Mouse (Mus musculus): Measurements from ENCODE around the gene Them5. TPM values are rescaled to one million over a fixed set of nuclear protein-coding genes. Genes with fewer than 3 reads are reported as not detected.

Gene Them5
- polyA plus RNA-seq (2014; fragmentation: Illumina TruSeq; extraction: RNeasy Lipid Tissue Mini Kit (QIAGEN cat#74804); ENCODE audit: low read depth, low replicate concordance), result not detected

GRCm38 (mm10) chr3:94341959-94342422, at the start of gene Them5:
Gene Them5 (plus strand): TSS chr3:94342099.

GRCm38 (mm10) chr3:94309633-94310363, 32.1 kb upstream of the Them5 start, which contains the start of gene Them4:
Gene Them4 (plus strand): TSS chr3:94310089.

GRCm38 (mm10) chr3:94362138-94362537, 20.2 kb downstream of the Them5 start, which contains the start of gene C2cd4d:
Gene C2cd4d (plus strand): TSS chr3:94362438.

GRCm38 (mm10) chr3:94372641-94373040, 30.7 kb downstream of the Them5 start, which contains the start of gene Rorc:
Gene Rorc (plus strand): TSS chr3:94372794.

Other genes starting within 250 kb of the Them5 start
- gene Gm10696, start 163.9 kb upstream of the Them5 start, polyA plus RNA-seq (2014; fragmentation: Illumina TruSeq; extraction: RNeasy Lipid Tissue Mini Kit (QIAGEN cat#74804); ENCODE audit: low read depth, low replicate concordance), result not detected
- not detected for gene Gm5286, start 145.4 kb upstream of the Them5 start, polyA plus RNA-seq (2014; fragmentation: Illumina TruSeq; extraction: RNeasy Lipid Tissue Mini Kit (QIAGEN cat#74804); ENCODE audit: low read depth, low replicate concordance)
- gene Gm4778, start 78.1 kb upstream of the Them5 start, polyA plus RNA-seq (2014; fragmentation: Illumina TruSeq; extraction: RNeasy Lipid Tissue Mini Kit (QIAGEN cat#74804); ENCODE audit: low read depth, low replicate concordance), result not detected
- gene Them4, start 32.0 kb upstream of the Them5 start, polyA plus RNA-seq (2014; fragmentation: Illumina TruSeq; extraction: RNeasy Lipid Tissue Mini Kit (QIAGEN cat#74804); ENCODE audit: low read depth, low replicate concordance), result 36.2 TPM
- gene C2cd4d, start 20.3 kb downstream of the Them5 start, polyA plus RNA-seq (2014; fragmentation: Illumina TruSeq; extraction: RNeasy Lipid Tissue Mini Kit (QIAGEN cat#74804); ENCODE audit: low read depth, low replicate concordance), result not detected
- gene Rorc, start 30.7 kb downstream of the Them5 start, polyA plus RNA-seq (2014; fragmentation: Illumina TruSeq; extraction: RNeasy Lipid Tissue Mini Kit (QIAGEN cat#74804); ENCODE audit: low read depth, low replicate concordance), result 25.4 TPM
- 0.19 TPM for gene Lingo4, start 56.4 kb downstream of the Them5 start, polyA plus RNA-seq (2014; fragmentation: Illumina TruSeq; extraction: RNeasy Lipid Tissue Mini Kit (QIAGEN cat#74804); ENCODE audit: low read depth, low replicate concordance)
- gene Tdrkh, start 71.2 kb downstream of the Them5 start, polyA plus RNA-seq (2014; fragmentation: Illumina TruSeq; extraction: RNeasy Lipid Tissue Mini Kit (QIAGEN cat#74804); ENCODE audit: low read depth, low replicate concordance), result 3.7 TPM
- 32.6 TPM for gene Mrpl9, start 101.2 kb downstream of the Them5 start, polyA plus RNA-seq (2014; fragmentation: Illumina TruSeq; extraction: RNeasy Lipid Tissue Mini Kit (QIAGEN cat#74804); ENCODE audit: low read depth, low replicate concordance)
- not detected for gene Oaz3, start 101.8 kb downstream of the Them5 start, polyA plus RNA-seq (2014; fragmentation: Illumina TruSeq; extraction: RNeasy Lipid Tissue Mini Kit (QIAGEN cat#74804); ENCODE audit: low read depth, low replicate concordance)
- gene Celf3, start 136.2 kb downstream of the Them5 start, polyA plus RNA-seq (2014; fragmentation: Illumina TruSeq; extraction: RNeasy Lipid Tissue Mini Kit (QIAGEN cat#74804); ENCODE audit: low read depth, low replicate concordance), result not detected
- not detected for gene Riiad1, start 138.2 kb downstream of the Them5 start, polyA plus RNA-seq (2014; fragmentation: Illumina TruSeq; extraction: RNeasy Lipid Tissue Mini Kit (QIAGEN cat#74804); ENCODE audit: low read depth, low replicate concordance)
- 19.0 TPM for gene Snx27, start 240.6 kb downstream of the Them5 start, polyA plus RNA-seq (2014; fragmentation: Illumina TruSeq; extraction: RNeasy Lipid Tissue Mini Kit (QIAGEN cat#74804); ENCODE audit: low read depth, low replicate concordance)